Mouse (Mus musculus) retina, embryonic 14.5 days (tissue): ENCODE results near the gene Ifna9.
A peak's percentile ranks its signal among the peaks of the same experiment; 100 is the strongest.
"Not testable (repeated sequence)": the region's sequence is repeated elsewhere in the genome, so short reads cannot be mapped to it uniquely, and the experiment has no call there.

ENCODE experiments used
- DNase-seq: peaks from one replicate; pipeline ENCODE4 v3.0.0-alpha.2; 2015; ENCODE audit warnings: low spot score

Gene Ifna9

DNA sequence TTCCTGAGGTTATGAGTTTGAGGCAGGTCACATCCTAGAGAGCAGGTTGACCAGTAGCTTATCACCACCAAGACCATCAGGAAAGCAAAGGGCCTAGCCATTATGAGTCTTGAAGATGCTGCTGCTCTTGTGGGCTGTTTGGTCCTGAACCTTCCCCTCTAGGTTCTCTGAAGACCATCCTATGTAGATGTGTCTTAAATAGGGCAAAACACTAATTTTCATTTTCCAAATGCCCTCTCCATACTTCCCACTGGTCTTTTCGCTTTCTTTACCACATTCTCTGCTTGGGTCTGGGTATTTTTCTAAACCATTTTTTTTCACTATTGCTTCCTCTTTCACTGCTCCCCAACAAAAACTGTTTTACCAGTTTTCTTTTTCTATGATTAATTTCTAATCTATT, at the start of gene Ifna9:
Gene Ifna9 (minus strand): TSS at position 101 of the 400 bp plus-strand sequence.
- no peak for DNase-seq

DNA sequence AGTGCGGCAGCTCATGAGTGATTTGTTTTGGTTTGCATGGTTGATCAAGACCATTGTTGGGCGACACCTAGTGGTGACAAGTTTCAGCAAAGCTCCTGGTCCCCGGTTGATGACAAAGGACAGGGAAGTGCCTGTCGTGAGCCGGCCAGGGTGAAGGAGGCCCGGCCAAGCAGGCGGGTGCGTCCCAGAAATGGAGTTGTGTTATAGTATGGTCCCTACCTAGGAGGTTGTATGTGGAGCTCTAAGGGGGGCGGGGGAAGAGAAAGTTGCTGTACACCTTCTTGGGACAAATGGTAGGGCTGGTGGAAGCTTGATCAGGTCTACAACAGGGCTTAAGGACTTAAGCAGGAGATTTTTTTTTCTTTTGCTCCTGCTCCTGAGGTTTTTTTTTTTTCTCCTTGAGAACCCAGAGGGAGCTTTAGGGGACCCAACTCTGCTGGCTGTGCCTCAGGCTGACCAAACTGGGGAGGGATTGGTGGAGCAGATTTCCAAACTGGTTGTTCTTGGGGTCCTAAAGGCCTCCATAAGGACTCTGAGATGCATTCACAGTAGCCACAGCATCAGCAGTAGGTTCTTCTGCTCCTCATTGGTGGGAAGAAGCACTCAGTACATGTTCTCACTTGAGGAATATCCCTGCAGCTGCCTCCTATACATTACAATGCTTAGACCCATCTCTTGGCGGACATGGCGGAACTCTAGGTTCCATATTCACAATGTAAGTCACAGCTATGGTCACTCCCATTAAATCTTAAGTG, 49.1 kb upstream of the Ifna9 start:
- DNase-seq, result peak; percentile 98

DNA sequence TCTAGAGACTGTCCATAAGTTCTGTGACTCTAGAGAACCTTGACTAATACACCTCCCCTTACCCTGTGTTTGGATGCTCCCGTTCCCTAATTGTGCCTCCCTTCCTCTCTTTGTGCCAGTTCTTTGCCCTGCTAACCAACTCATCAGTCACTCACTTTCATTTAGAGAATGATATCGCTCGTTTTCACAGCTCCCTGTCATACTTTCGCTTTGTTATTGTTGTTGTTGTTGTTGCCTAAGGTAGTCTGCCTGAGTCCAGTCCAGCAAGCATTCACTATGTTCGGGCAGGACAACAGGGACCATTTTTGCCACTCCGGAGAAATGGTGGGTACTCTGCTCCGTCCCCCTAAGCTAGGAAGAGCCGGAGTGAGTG, 48.5 kb upstream of the Ifna9 start:
- no peak for DNase-seq

DNA sequence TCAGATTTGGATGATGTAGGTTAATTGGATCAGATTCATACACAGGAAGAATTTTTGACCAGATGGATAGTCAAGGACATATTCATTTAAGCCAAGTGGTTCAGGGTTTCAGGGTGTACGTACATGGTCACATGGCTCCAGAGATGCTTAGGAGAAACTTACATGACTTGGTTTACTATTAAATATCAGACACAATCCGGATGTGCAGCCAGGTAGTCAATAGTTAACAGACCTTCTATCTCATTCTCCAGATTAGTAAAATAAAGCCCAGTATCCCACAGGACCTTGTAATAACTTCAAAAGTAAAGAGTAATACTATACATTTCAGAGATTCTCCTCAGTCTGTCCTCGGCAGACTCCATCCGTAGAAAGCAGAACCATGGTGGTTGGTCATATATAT, 42.1 kb upstream of the Ifna9 start, which contains the start of gene C87499:
Gene C87499 (minus strand): TSS at position 101 of the 400 bp plus-strand sequence.
- no peak for DNase-seq

DNA sequence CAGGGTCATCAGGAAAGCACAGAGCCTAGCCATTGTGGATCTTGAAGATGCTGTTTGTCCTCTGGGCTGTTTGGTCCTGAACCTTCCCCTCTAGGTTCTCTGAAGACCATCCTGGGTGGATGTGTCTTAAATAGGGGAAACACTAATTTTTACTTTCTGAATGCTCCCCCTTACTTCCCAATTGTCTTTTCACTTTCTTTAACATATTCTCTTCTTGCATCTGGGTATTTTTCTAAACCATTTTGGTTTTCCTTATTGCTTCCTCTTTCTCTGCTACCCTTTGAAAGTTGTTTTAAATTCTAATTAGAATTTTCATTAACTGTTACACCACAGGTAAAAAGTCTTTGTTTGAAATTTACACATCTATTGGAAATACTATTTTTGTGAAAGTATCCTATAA, 11.1 kb upstream of the Ifna9 start, which contains the start of gene Ifna12:
Gene Ifna12 (minus strand): TSS at position 101 of the 400 bp plus-strand sequence.
- no peak for DNase-seq

DNA sequence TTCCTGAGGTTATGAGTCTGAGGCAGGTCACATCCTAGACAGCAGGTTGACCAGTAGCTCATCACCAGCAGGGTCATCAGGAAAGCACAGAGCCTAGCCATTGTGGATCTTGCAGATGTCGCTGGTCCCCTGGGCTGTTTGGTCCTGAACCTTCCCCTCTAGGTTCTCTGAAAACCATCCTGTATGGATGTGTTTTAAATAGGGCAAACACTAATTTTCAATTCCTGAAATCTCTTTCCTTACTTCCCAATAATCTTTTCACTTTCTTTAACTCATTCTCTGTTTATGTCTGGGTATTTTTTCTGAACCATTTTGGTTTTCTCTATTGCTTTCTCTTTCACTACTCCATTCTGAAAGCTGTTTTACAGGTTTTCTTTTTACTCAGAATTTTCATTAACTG, 20.5 kb downstream of the Ifna9 start, which contains the start of gene Ifna14:
Gene Ifna14 (minus strand): TSS at position 101 of the 400 bp plus-strand sequence.
- no peak for DNase-seq

DNA sequence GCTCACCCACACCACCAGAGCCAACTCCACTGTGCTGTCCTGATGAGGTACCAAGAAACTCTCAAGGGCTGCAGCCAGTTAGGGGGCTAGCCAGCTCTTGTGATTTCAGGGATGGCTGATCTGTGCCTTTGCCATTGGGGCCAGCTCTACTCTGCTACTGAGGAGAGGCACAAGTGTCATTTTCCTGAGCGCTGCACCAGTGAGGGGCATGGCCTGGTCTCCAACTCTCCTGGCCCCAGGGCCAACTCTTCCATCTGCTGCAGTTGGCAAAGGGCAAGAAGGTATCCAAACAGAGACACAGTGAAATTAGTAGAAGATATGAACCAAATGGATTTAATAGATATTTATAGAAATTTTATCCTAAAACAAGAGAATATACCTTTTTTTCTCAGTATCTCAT, 30.4 kb downstream of the Ifna9 start:
- no peak for DNase-seq

DNA sequence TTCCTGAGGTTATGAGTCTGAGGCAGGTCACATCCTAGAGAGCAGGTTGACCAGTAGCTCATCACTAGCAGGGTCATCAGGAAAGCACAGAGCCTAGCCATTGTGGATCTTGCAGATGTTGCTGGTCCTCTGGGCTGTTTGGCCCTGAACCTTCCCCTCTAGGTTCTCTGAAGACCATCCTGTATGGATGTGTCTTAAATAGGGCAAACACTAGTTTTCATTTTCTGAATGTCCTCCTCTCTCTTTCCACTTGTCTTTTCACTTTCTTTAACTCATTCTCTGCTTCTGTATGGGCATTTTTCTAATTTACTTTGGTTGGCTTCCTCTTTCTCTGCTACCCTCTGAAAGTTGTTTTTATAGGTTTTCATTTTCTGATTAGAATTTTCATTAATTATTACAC, 34.0 kb downstream of the Ifna9 start, which contains the start of gene Ifna15:
Gene Ifna15 (minus strand): TSS at position 101 of the 400 bp plus-strand sequence.
- not testable (repeated sequence) for DNase-seq

DNA sequence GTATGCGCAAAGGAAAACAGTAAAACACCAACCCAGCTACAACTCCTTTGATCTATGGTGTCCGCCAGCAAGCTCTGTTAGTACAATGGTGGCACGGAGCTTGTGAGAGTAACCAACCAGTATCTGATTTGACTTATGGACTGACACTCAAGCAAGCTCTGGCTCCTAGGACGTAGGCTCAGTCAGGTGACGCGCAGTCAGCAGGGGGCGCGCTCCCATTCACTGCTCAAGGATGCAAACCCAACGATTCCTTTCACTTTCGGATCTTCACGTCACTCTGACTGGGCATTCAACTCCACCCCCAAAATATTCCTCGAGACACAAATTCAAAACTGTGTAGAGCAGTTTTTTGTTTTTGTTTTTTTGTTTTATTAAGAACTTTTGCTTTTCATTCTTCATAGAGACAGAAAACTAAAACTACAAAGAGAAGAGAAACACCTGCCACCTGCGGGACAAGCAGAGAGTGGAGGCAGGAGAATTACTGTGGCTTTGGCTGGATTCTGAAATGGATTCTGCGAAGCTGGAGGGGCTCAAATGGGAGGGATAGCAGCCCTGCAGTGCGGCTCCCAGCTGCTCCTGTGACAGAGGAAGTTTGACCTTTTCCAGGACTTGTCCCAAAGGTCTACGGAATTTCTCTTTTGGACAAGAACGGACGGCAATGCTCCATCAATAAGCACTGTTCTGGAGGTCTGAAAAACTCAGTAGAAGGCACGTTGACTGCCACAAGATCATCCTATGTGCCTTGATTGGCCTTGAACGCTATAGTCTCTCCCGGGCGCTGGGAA, 41.8 kb downstream of the Ifna9 start:
- DNase-seq, result peak; percentile 82

DNA sequence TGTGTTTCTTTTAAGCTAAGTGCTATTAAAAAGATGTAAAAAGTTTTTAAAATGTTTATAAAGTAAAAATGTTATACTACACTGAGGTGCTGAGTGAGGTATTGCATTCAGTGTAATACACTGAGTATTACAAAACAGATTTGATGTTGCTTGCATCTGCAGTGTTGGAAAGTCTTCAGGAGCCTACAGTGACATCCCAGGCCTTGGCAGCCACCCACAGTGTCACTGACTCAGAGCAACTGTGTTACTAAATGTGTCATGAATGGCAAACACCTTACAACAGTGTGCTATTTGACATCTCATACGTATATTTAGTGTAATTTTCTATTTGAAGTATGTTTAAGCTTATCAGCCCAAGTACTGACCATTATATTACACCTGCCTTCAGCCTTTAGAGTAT, 44.2 kb downstream of the Ifna9 start:
- no peak for DNase-seq

DNA sequence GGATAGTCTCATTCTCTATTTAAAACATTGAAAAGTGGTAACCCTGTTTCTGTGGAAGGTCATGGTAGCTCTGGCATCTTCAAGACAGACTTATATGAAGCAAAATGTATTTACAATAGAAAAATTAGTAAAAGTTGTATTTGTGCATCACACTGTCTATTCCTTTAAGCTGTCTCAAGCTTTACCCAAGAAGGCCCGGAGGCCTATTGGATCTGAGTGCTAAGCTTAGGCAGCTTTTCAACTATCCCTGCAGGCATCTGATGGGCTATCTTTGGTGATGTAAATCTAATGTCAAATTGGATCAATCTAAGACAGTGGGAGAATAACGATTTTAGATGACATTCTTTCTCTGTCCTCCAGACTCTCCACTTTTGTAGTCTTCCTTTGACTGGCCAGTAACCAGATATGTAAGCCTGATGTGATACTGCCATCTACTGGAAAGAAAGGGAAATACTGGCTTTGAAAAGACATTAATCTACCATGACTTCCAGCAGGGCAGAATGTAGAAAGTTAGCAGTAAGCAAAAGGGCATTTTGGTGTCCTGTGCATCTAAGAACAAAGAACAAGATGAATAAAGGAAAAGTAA, 48.4 kb downstream of the Ifna9 start:
- peak; percentile 87 for DNase-seq
